Mouse (Mus musculus): ENCODE data around the gene Plxna2. TPM values are rescaled to one million over a fixed set of nuclear protein-coding genes. Genes with fewer than 3 reads are reported as not detected.

Plxna2 gene
- polyA plus RNA-seq, 2 experiments = 11.0 to 11.9 TPM

DNA sequence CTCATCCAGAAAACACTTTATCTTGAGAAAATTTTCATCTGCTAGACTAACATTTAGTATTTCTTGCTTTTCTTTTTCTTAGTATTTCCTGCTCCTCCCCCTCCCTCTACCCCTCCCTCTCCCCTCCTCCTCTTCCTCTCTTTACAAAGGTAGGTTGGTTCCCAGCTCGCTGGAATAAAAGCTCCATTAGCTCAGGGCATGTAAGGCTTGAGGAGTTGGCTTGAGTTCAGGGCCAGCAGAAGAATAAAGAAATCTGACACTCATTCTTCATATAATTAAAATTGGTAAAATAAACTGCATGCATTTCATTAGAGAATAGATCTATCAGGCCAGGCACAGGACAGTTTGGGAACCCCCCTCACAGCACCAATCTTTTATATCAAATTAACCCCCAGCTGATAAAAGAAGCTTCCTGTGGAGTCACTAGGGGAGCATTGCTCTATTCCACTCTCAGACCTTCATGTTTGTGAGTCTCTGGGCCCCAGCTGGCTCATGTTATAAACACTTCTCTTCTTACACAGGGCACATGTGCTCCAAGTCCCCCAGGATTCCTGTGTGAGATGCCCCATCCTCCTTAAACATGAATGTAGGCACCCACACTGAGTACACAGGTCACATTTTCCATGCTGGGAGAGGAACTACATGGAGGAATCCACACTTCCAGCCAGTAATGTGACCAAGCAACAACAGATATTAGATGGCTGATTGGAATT is 29.9 kb upstream of the Plxna2 start:
- Histone ChIP-seq H3K4me1 (ENCODE audit: control insufficient read depth, insufficient read depth, low read length) (peaks cover 18% of the 10 kb centered on the region), H3K27me3 (ENCODE audit: control insufficient read depth, insufficient read depth, low read length) (no peaks in the 10 kb centered on the region), H3K36me3 (ENCODE audit: control insufficient read depth, insufficient read depth, low read length) (no peaks in the 10 kb centered on the region), H3K4me3 (replicated peaks; ENCODE audit: low read length) (no peak overlapping the region), H3K9me3 (ENCODE audit: control insufficient read depth, low read length) (no peaks in the 10 kb centered on the region), H3K4me2 (replicated peaks; ENCODE audit: low read depth, low read length, severe bottlenecking) (no peak overlapping the region), H3K27ac (replicated peaks; ENCODE audit: low read depth, low read length) (no peak overlapping the region), H3K9ac (ENCODE audit: low read depth, low read length, severe bottlenecking) (no peak overlapping the region)
- TF ChIP-seq POLR2A (IDR thresholded peaks at IDR 0.05; ENCODE audit: borderline replicate concordance, extremely low read depth, insufficient read depth, insufficient read length) = no peak
- DNase-seq (ENCODE audit: low spot score) (peak; percentile 14), ATAC-seq (ENCODE audit: low FRiP score, low read depth) (0 out of 2 replicates have a peak, but pooled peaks have one; percentile 28)
- 12% methylated on average over 1 of the region's 1 CpGs for WGBS

DNA sequence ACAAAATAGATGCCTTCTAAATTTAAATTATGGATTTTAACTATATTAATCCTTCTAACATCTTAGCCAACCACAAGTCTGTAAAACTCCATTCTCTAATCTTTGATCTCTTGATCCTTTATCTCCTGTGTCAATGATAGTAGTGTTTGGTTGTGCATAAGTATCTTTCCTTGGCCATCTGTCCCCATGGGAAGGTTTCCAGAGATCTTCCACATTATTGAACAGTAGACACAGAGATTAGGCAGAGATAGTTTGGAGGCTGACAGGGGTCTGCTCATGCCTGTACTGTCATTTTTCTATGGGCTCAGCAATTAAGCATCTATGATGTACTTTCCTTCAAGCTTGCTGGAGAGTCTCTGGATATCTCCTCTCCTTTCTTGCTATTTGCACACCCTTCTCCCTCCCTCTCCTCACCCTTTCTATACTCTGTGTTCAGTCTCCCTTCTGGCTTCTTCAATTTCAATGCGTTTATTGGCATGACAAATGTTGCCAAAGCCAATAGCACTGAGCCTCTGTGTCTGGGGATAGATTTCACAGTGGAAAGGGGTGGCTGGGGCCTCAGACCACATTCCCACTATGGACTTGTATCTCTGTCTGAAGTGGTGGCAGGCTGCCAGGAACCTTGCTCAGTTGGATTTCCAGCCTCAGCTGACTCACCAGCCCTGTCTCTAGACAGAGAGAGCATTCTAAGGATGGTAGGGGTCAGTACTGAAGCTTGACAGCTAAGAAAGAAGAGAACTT is 29.1 kb upstream of the Plxna2 start:
- no peak overlapping the region for H3K4me2 ChIP-seq (replicated peaks; ENCODE audit: low read depth, low read length, severe bottlenecking)
- H3K4me1 ChIP-seq (ENCODE audit: control insufficient read depth, insufficient read depth, low read length) = peaks cover 18% of the 10 kb centered on the region
- H3K36me3 ChIP-seq (ENCODE audit: control insufficient read depth, insufficient read depth, low read length) = no peaks in the 10 kb centered on the region
- TF ChIP-seq POLR2A (IDR thresholded peaks at IDR 0.05; ENCODE audit: borderline replicate concordance, extremely low read depth, insufficient read depth, insufficient read length) = no peak
- H3K27me3 ChIP-seq (ENCODE audit: control insufficient read depth, insufficient read depth, low read length) = no peaks in the 10 kb centered on the region
- peak; percentile 86 for ATAC-seq (ENCODE audit: low FRiP score, low read depth)
- peak; percentile 77 for DNase-seq (ENCODE audit: low spot score)
- H3K27ac ChIP-seq (replicated peaks; ENCODE audit: low read depth, low read length) = no peak overlapping the region
- H3K9me3 ChIP-seq (ENCODE audit: control insufficient read depth, low read length) = no peaks in the 10 kb centered on the region
- 65% methylated on average over 1 of the region's 1 CpGs for WGBS
- no peak overlapping the region for H3K4me3 ChIP-seq (replicated peaks; ENCODE audit: low read length)
- H3K9ac ChIP-seq (ENCODE audit: low read depth, low read length, severe bottlenecking) = no peak overlapping the region

- no peaks in the 10 kb centered on the region for H3K9me3 ChIP-seq (ENCODE audit: control insufficient read depth, low read length)
- DNase-seq (ENCODE audit: low spot score) (no peak), ATAC-seq (ENCODE audit: low FRiP score, low read depth) (no peak)
- peaks cover 12% of the 10 kb centered on the region for H3K4me1 ChIP-seq (ENCODE audit: control insufficient read depth, insufficient read depth, low read length)
- H3K36me3 ChIP-seq (ENCODE audit: control insufficient read depth, insufficient read depth, low read length) = no peaks in the 10 kb centered on the region
- H3K27me3 ChIP-seq (ENCODE audit: control insufficient read depth, insufficient read depth, low read length) = no peaks in the 10 kb centered on the region
- WGBS = 45% methylated on average over 5 of the region's 5 CpGs
- H3K27ac ChIP-seq (replicated peaks; ENCODE audit: low read depth, low read length) = no peak overlapping the region
- TF ChIP-seq POLR2A (IDR thresholded peaks at IDR 0.05; ENCODE audit: borderline replicate concordance, extremely low read depth, insufficient read depth, insufficient read length) = no peak
- no peak overlapping the region for H3K4me2 ChIP-seq (replicated peaks; ENCODE audit: low read depth, low read length, severe bottlenecking)
- H3K4me3 ChIP-seq (replicated peaks; ENCODE audit: low read length) = no peak overlapping the region
- H3K9ac ChIP-seq (ENCODE audit: low read depth, low read length, severe bottlenecking) = no peak overlapping the region
Measured at GRCm38 (mm10) chr1:194593155-194593554, 24.9 kb upstream of the Plxna2 start.

GRCm38 (mm10) chr1:194607406-194608261 is 10.4 kb upstream of the Plxna2 start:
- Histone ChIP-seq H3K27ac (replicated peaks; ENCODE audit: low read depth, low read length) (no peak overlapping the region), H3K4me1 (ENCODE audit: control insufficient read depth, insufficient read depth, low read length) (no peaks in the 10 kb centered on the region), H3K9ac (ENCODE audit: low read depth, low read length, severe bottlenecking) (no peak overlapping the region), H3K4me2 (replicated peaks; ENCODE audit: low read depth, low read length, severe bottlenecking) (no peak overlapping the region), H3K36me3 (ENCODE audit: control insufficient read depth, insufficient read depth, low read length) (no peaks in the 10 kb centered on the region), H3K27me3 (ENCODE audit: control insufficient read depth, insufficient read depth, low read length) (no peaks in the 10 kb centered on the region), H3K9me3 (ENCODE audit: control insufficient read depth, low read length) (no peaks in the 10 kb centered on the region), H3K4me3 (replicated peaks; ENCODE audit: low read length) (no peak overlapping the region)
- WGBS = 69% methylated on average over 5 of the region's 5 CpGs
- no peak for TF ChIP-seq POLR2A (IDR thresholded peaks at IDR 0.05; ENCODE audit: borderline replicate concordance, extremely low read depth, insufficient read depth, insufficient read length)
- ATAC-seq (ENCODE audit: low FRiP score, low read depth) (no peak), DNase-seq (ENCODE audit: low spot score) (no peak)

DNA sequence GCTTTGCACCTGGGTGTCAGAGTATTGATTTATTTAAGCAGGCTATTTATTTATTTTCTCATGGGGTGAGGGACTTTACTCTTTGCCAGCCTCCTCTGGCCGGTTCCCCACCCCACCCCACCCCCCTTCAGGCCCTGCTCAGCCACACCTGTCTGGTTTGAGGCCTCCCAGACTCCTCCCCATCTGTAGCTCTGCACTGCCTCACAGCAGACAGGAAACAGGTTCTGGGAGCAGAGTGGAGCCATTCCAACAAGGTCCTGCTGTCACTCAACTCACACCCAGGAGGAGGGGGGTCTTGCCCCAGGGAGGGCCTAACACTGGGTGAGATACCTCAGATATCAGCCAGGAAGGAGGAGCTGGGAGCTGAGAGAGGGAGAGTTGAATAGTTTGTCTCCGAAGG is 7.5 kb upstream of the Plxna2 start:
- Histone ChIP-seq H3K4me3 (replicated peaks; ENCODE audit: low read length) (no peak overlapping the region), H3K36me3 (ENCODE audit: control insufficient read depth, insufficient read depth, low read length) (no peaks in the 10 kb centered on the region), H3K4me2 (replicated peaks; ENCODE audit: low read depth, low read length, severe bottlenecking) (no peak overlapping the region), H3K27me3 (ENCODE audit: control insufficient read depth, insufficient read depth, low read length) (no peaks in the 10 kb centered on the region), H3K4me1 (ENCODE audit: control insufficient read depth, insufficient read depth, low read length) (no peaks in the 10 kb centered on the region), H3K9ac (ENCODE audit: low read depth, low read length, severe bottlenecking) (no peak overlapping the region), H3K9me3 (ENCODE audit: control insufficient read depth, low read length) (no peaks in the 10 kb centered on the region), H3K27ac (replicated peaks; ENCODE audit: low read depth, low read length) (no peak overlapping the region)
- ATAC-seq (ENCODE audit: low FRiP score, low read depth) (peak; percentile 60), DNase-seq (ENCODE audit: low spot score) (no peak)
- 2% methylated on average over 2 of the region's 2 CpGs for WGBS
- no peak for TF ChIP-seq POLR2A (IDR thresholded peaks at IDR 0.05; ENCODE audit: borderline replicate concordance, extremely low read depth, insufficient read depth, insufficient read length)
